Mouse (Mus musculus) mature B cell (primary cell): ENCODE results near the gene Uhrf1.

Source experiments
- in situ Hi-C: fragments of 300-500 bp; cut with MboI; formaldehyde crosslinking; loops from 2 replicates; pipeline ENCODE4 v1.14.3; 2019

The Uhrf1 gene

GRCm38 (mm10) chr17:56300186-56300585 lies 2.9 kb upstream of the Uhrf1 start, which contains the start of gene Arrdc5:
Gene Arrdc5 (minus strand): TSS chr17:56300286.
- in situ Hi-C loops = no loop called here

- in situ Hi-C loops = no loop called here
These were observed 641 bp upstream of the Uhrf1 start for GRCm38 (mm10) chr17:56302363-56302996.

- in situ Hi-C loops = no loop called here
These were observed 896 bp downstream of the Uhrf1 start for GRCm38 (mm10) chr17:56303847-56304586.

- in situ Hi-C loops = no loop called here
These were observed 1.6 kb downstream of the Uhrf1 start for GRCm38 (mm10) chr17:56304718-56305117.

GRCm38 (mm10) chr17:56305156-56305555 lies 2.0 kb downstream of the Uhrf1 start:
- in situ Hi-C loops = no loop called here

- in situ Hi-C loops = no loop called here
These were observed 2.7 kb downstream of the Uhrf1 start for GRCm38 (mm10) chr17:56305826-56306225.

GRCm38 (mm10) chr17:56308088-56308487 lies 5.0 kb downstream of the Uhrf1 start:
- in situ Hi-C loops = no loop called here

GRCm38 (mm10) chr17:56309191-56309945 lies 6.2 kb downstream of the Uhrf1 start:
- in situ Hi-C loops = no loop called here

GRCm38 (mm10) chr17:56324419-56324818 lies 21.3 kb downstream of the Uhrf1 start:
- in situ Hi-C loops = no loop called here

GRCm38 (mm10) chr17:56325450-56326152 lies 22.5 kb downstream of the Uhrf1 start, which contains the start of gene Kdm4b:
Gene Kdm4b (plus strand): TSS chr17:56326062.
- in situ Hi-C loops = no loop called here

- in situ Hi-C loops = no loop called here
These were observed 23.3 kb downstream of the Uhrf1 start for GRCm38 (mm10) chr17:56326153-56327147.

GRCm38 (mm10) chr17:56329267-56329666 lies 26.1 kb downstream of the Uhrf1 start:
- in situ Hi-C loops = no loop called here

- in situ Hi-C loops = no loop called here
These were observed 27.2 kb downstream of the Uhrf1 start for GRCm38 (mm10) chr17:56330345-56330744.

- in situ Hi-C loops = no loop called here
These were observed 28.1 kb downstream of the Uhrf1 start for GRCm38 (mm10) chr17:56331256-56331655.

- in situ Hi-C loops = no loop called here
These were observed 29.9 kb downstream of the Uhrf1 start for GRCm38 (mm10) chr17:56332987-56333386.

- in situ Hi-C loops = no loop called here
These were observed 34.1 kb downstream of the Uhrf1 start for GRCm38 (mm10) chr17:56337190-56337589.

GRCm38 (mm10) chr17:56337791-56338190 lies 34.7 kb downstream of the Uhrf1 start:
- in situ Hi-C loops = no loop called here

- in situ Hi-C loops = no loop called here
These were observed 35.8 kb downstream of the Uhrf1 start for GRCm38 (mm10) chr17:56338909-56339308.

- in situ Hi-C loops = no loop called here
These were observed 37.6 kb downstream of the Uhrf1 start for GRCm38 (mm10) chr17:56340717-56341116.

- in situ Hi-C loops = no loop called here
These were observed 40.3 kb downstream of the Uhrf1 start for GRCm38 (mm10) chr17:56343466-56343865.

GRCm38 (mm10) chr17:56345364-56345763 lies 42.2 kb downstream of the Uhrf1 start:
- in situ Hi-C loops = no loop called here
